Comparison of ENCODE assay signal across 29 mouse cellular contexts in the genomic region with DNA sequence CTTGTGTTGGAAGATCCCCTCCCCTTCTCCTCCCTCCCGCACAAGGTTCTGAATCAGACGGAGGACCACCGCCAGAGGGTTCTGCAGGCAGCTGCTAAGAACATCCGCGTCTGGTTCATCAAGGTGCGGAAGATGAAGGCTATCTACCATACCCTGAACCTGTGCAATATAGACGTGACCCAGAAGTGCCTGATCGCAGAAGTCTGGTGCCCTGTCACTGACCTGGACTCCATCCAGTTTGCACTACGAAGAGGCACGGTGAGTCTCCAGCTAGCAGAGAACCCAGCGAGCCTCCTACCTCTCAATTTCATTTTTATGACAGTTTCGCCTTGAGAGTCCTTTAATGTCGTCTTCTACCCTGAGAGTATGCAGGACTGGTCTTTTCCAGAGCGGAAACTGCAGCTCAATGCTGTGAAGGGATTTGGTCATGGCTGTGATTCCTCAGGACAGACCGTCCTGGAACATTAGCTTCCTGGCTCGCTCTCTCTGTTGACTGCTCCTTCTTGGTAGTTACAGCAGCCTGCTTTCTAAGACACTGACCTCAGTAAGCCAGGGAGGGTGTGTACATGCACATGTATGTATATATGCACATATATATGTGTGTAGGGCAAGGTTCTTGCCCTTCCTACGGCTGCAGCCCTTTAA. TPM values are rescaled to one million over a fixed set of nuclear protein-coding genes. Genes with fewer than 3 reads are reported as not detected.
DNase-seq lines count a peak whose midpoint lies in the region; ATAC-seq and TF ChIP-seq lines count a peak whose summit lies in the region.
"Had no signal": no experiment of that assay in that cellular context is flagged by ENCODE, and none has a peak within 500 bp of the region (broad histone marks: within the 10 kb centered on the region; RNA-seq: fewer than 3 reads in every experiment).

No protein-coding gene starts in this region.

- H3K4me3 ChIP-seq in gastrocnemius, adult 2 months, result no peak overlapping the region
- H3K4me3 ChIP-seq in testis, adult 2 months (ENCODE audit: control insufficient read depth, low read depth, low read length), result no peak overlapping the region
- no peak overlapping the region for H3K4me3 ChIP-seq in hindbrain, embryonic 16.5 days (ENCODE audit: low read length)
- H3K4me3 ChIP-seq: embryonic facial prominence, embryonic 12.5 days; embryonic facial prominence, embryonic 15.5 days; heart, embryonic 12.5 days; heart, embryonic 15.5 days; hindbrain, embryonic 10.5 days; hindbrain, embryonic 13.5 days had no signal

- 96% methylated on average over 17 of the region's 17 CpGs for WGBS in hindbrain, embryonic 16.5 days

- peak; percentile 26 for DNase-seq in adrenal gland, postnatal 10 days
- no peak for DNase-seq in adrenal gland, adult 8-10 months
- DNase-seq in gastrocnemius, adult 2 months, result no peak
- DNase-seq in gastrocnemius, postnatal 25 days, result no peak
- DNase-seq in testis, postnatal 10 days (ENCODE audit: low spot score), result no peak
- DNase-seq: B cell, adult 2 months; cerebellum, adult 18-20 months; cerebellum, adult 9-10 months; cerebellum, postnatal 14 days; forebrain, postnatal 0 days; gastrocnemius, postnatal 10 days; heart, adult 18-20 months; heart, postnatal 10 days; heart, postnatal 36 days had no signal

- H3K4me1 ChIP-seq in testis, adult 2 months (ENCODE audit: control insufficient read depth, insufficient read depth, low read length), result no peaks in the 10 kb centered on the region
- H3K4me1 ChIP-seq in hindbrain, embryonic 16.5 days (ENCODE audit: control insufficient read depth, insufficient read depth, low read depth, low read length), result no peaks in the 10 kb centered on the region
- H3K4me1 ChIP-seq: embryonic facial prominence, embryonic 12.5 days; embryonic facial prominence, embryonic 15.5 days; hindbrain, embryonic 10.5 days; hindbrain, embryonic 13.5 days had no signal

- no peak for TF ChIP-seq POLR2A in testis, adult 2 months (IDR thresholded peaks at IDR 0.05; ENCODE audit: control insufficient read depth, low read depth, low read length)

- TF ChIP-seq CTCF in gastrocnemius, adult 2 months (IDR thresholded peaks at IDR 0.05), result no peak
- no peak for TF ChIP-seq CTCF in testis, adult 2 months (IDR thresholded peaks at IDR 0.05; ENCODE audit: control insufficient read depth, insufficient read depth, insufficient replicate concordance, low read depth, low read length)

- no peak for ATAC-seq in hindbrain, embryonic 16.5 days
- ATAC-seq: forebrain, embryonic 14.5 days; forebrain, postnatal 0 days; hindbrain, postnatal 0 days; inflammation-experienced regulatory T-cells, adult 6 months; intestine, embryonic 16.5 days; Patski had no signal

- intact Hi-C loops in gastrocnemius, adult 2 months (cut with DNase I), result no loop called here

- no peaks in the 10 kb centered on the region for H3K27me3 ChIP-seq in testis, adult 2 months (ENCODE audit: control insufficient read depth, insufficient read depth, low read length)
- H3K27me3 ChIP-seq in hindbrain, embryonic 16.5 days (replicated peaks; ENCODE audit: control insufficient read depth, insufficient read depth, low read length), result no peaks in the 10 kb centered on the region
- H3K27me3 ChIP-seq: CH12.LX; embryonic facial prominence, embryonic 12.5 days; embryonic facial prominence, embryonic 15.5 days; heart, embryonic 12.5 days; heart, embryonic 15.5 days; hindbrain, embryonic 13.5 days; Patski had no signal

- no peak overlapping the region for H3K4me2 ChIP-seq in hindbrain, embryonic 16.5 days (ENCODE audit: low read length)
- H3K4me2 ChIP-seq: embryonic facial prominence, embryonic 12.5 days; embryonic facial prominence, embryonic 15.5 days; heart, embryonic 12.5 days; heart, embryonic 15.5 days; hindbrain, embryonic 13.5 days had no signal

- no peaks in the 10 kb centered on the region; the same call in 1 of the 2 replicates for H3K36me3 ChIP-seq in testis, adult 2 months (ENCODE audit: control insufficient read depth, insufficient read depth, low read length)
- H3K36me3 ChIP-seq in hindbrain, embryonic 16.5 days (ENCODE audit: control insufficient read depth, insufficient read depth, low read length), result peaks cover 66% of the 10 kb centered on the region

- no peak overlapping the region for H3K9ac ChIP-seq in hindbrain, embryonic 16.5 days (ENCODE audit: low read depth, low read length)
- H3K9ac ChIP-seq: embryonic facial prominence, embryonic 12.5 days; embryonic facial prominence, embryonic 15.5 days; forebrain, postnatal 0 days; heart, embryonic 12.5 days; heart, embryonic 15.5 days; hindbrain, embryonic 13.5 days had no signal

- peak overlapping the region; percentile 58 for H3K27ac ChIP-seq in gastrocnemius, adult 2 months
- H3K27ac ChIP-seq in testis, adult 2 months (ENCODE audit: control insufficient read depth, insufficient read depth, low read depth, low read length), result 0 out of 2 replicates have a peak overlapping the region, but pooled peaks have one; percentile 36
- H3K27ac ChIP-seq in hindbrain, embryonic 16.5 days (ENCODE audit: low read depth, low read length), result no peak overlapping the region
- H3K27ac ChIP-seq: embryonic facial prominence, embryonic 12.5 days; embryonic facial prominence, embryonic 15.5 days; heart, embryonic 15.5 days; hindbrain, embryonic 10.5 days; hindbrain, embryonic 13.5 days; hindbrain, postnatal 0 days had no signal

- H3K9me3 ChIP-seq in hindbrain, embryonic 16.5 days (ENCODE audit: control insufficient read depth, low read length), result no peaks in the 10 kb centered on the region
- H3K9me3 ChIP-seq: embryonic facial prominence, embryonic 12.5 days; embryonic facial prominence, embryonic 15.5 days; G1E; heart, embryonic 12.5 days; heart, embryonic 15.5 days; hindbrain, embryonic 10.5 days; hindbrain, embryonic 13.5 days had no signal

RNA-seq across cellular contexts. Expression of gene Atp6v0a1, which starts 24.7 kb away (rescaled TPM):
- 10 to 100 TPM; 93.4 to 95.8 TPM for total RNA-seq in adrenal gland, postnatal 10 days (2021)
- 100 to 1,000 TPM; 155 to 222 (median 186) TPM for total RNA-seq in adrenal gland, adult 8-10 months (2022)
- 10 to 100 TPM; 59.6 to 65.2 TPM for total RNA-seq in gastrocnemius, adult 2 months (2021)
- 10 to 100 TPM; 56.9 to 60.0 TPM for total RNA-seq in gastrocnemius, postnatal 25 days (2021)
- polyA plus RNA-seq in testis, adult 2 months (2012; rRNA removed), result 18.1 and 23.7 TPM in 2 replicates
- polyA plus RNA-seq in hindbrain, embryonic 16.5 days (2015; fragmentation: Nextera tagmentation; extraction: Ambion mirVana), result 175 and 179 TPM in 2 replicates

RNA-seq across cellular contexts. Expression of gene Naglu, which starts 35.8 kb away (rescaled TPM):
- total RNA-seq in adrenal gland, postnatal 10 days (2021), result 10 to 100 TPM; 27.3 to 28.2 TPM
- total RNA-seq in adrenal gland, adult 8-10 months (2022), result 10 to 100 TPM; 45.3 to 51.8 (median 49.6) TPM
- total RNA-seq in gastrocnemius, adult 2 months (2021), result 1 to 10 TPM; 3.3 to 4.1 TPM
- total RNA-seq in gastrocnemius, postnatal 25 days (2021), result 1 to 10 TPM; 3.3 to 3.9 TPM
- polyA plus RNA-seq in testis, adult 2 months (2012; rRNA removed), result 46.2 and 46.3 TPM in 2 replicates
- 13.8 and 13.9 TPM in 2 replicates for polyA plus RNA-seq in hindbrain, embryonic 16.5 days (2015; fragmentation: Nextera tagmentation; extraction: Ambion mirVana)

RNA-seq across cellular contexts. Expression of gene Hsd17b1, which starts 44.2 kb away (rescaled TPM):
- total RNA-seq in adrenal gland, postnatal 10 days (2021), result under 1 TPM; 0.45 to 0.67 TPM
- total RNA-seq in adrenal gland, adult 8-10 months (2022), result 1 to 10 TPM; 1.7 to 2.4 (median 2.0) TPM
- under 1 TPM in 1 of 2 experiments, not detected in 1; 0.18 TPM for total RNA-seq in gastrocnemius, adult 2 months (2021)
- not detected for total RNA-seq in gastrocnemius, postnatal 25 days (2021)
- 0.66 and 0.88 TPM in 2 replicates for polyA plus RNA-seq in testis, adult 2 months (2012; rRNA removed)
- polyA plus RNA-seq in hindbrain, embryonic 16.5 days (2015; fragmentation: Nextera tagmentation; extraction: Ambion mirVana), result 0.26 and 0.50 TPM in 2 replicates
- polyA plus RNA-seq: forebrain, embryonic 14.5 days; forebrain, postnatal 0 days; heart, embryonic 12.5 days; heart, embryonic 15.5 days; hindbrain, postnatal 0 days had no signal

RNA-seq across cellular contexts. Expression of gene Coasy, which starts 48.4 kb away (rescaled TPM):
- total RNA-seq in adrenal gland, postnatal 10 days (2021), result 100 to 1,000 TPM in 1 of 2 experiments, 10 to 100 TPM in 1; 98.0 to 102 TPM
- total RNA-seq in adrenal gland, adult 8-10 months (2022), result 100 to 1,000 TPM in 2 of 4 experiments, 10 to 100 TPM in 2; 70.8 to 104 (median 89.9) TPM
- 1 to 10 TPM; 7.1 to 9.8 TPM for total RNA-seq in gastrocnemius, adult 2 months (2021)
- 10 to 100 TPM in 1 of 2 experiments, 1 to 10 TPM in 1; 7.9 to 10.3 TPM for total RNA-seq in gastrocnemius, postnatal 25 days (2021)
- 21.0 and 21.7 TPM in 2 replicates for polyA plus RNA-seq in testis, adult 2 months (2012; rRNA removed)
- 42.5 and 45.9 TPM in 2 replicates for polyA plus RNA-seq in hindbrain, embryonic 16.5 days (2015; fragmentation: Nextera tagmentation; extraction: Ambion mirVana)

RNA-seq across cellular contexts. Expression of gene Mlx, which starts 53.1 kb away (rescaled TPM):
- 10 to 100 TPM; 32.9 to 35.0 TPM for total RNA-seq in adrenal gland, postnatal 10 days (2021)
- total RNA-seq in adrenal gland, adult 8-10 months (2022), result 10 to 100 TPM; 38.1 to 69.0 (median 47.6) TPM
- total RNA-seq in gastrocnemius, adult 2 months (2021), result 10 to 100 TPM; 12.5 to 14.4 TPM
- total RNA-seq in gastrocnemius, postnatal 25 days (2021), result 10 to 100 TPM in 1 of 2 experiments, 1 to 10 TPM in 1; 7.5 to 11.0 TPM
- 6.4 and 6.7 TPM in 2 replicates for polyA plus RNA-seq in testis, adult 2 months (2012; rRNA removed)
- polyA plus RNA-seq in hindbrain, embryonic 16.5 days (2015; fragmentation: Nextera tagmentation; extraction: Ambion mirVana), result 91.5 and 101 TPM in 2 replicates

Comparison
In these comparisons a context has a peak if more than half of its experiments do, and no peak if none do; other contexts are left out.
1. RNA of gene Naglu, which starts 35.8 kb away (total RNA-seq): 45.3 to 51.8 TPM in adrenal gland, adult 8-10 months and 27.3 to 28.2 TPM in adrenal gland, postnatal 10 days; 3.3 to 4.1 TPM in gastrocnemius, adult 2 months and 3.3 to 3.9 TPM in gastrocnemius, postnatal 25 days; every median in the first group is over 4 times any median in the second.